Comparison of ENCODE assay signal across 2 mouse cellular contexts in genomic region chr17:33802221-33802620, GRCm38 (mm10).
A peak's percentile ranks its signal among the peaks of the same experiment; 100 is the strongest.
TF ChIP-seq lines count a peak whose summit lies in the region.

No protein-coding gene starts in this region.

TF ChIP-seq in CH12.LX, 34 proteins besides CTCF, POLR2A, EP300 and RAD21 (continued from another document):
- peak; percentile 58 for TF ChIP-seq SMC3 (IDR thresholded peaks at IDR 0.05; ENCODE audit: low read depth, low read length)
- no peak for TF ChIP-seq TCF12 (IDR thresholded peaks at IDR 0.05; ENCODE audit: low read depth, low read length)
- no peak for TF ChIP-seq ZMIZ1 (IDR thresholded peaks at IDR 0.05; ENCODE audit: low read depth, low read length)
- TF ChIP-seq MEF2A (IDR thresholded peaks at IDR 0.05; ENCODE audit: borderline replicate concordance, low read depth, low read length), result no peak
- TF ChIP-seq CHD2 (IDR thresholded peaks at IDR 0.05; ENCODE audit: low read length), result no peak
- 0 out of 2 replicates have a peak, but pooled peaks have one; percentile 8 for TF ChIP-seq BHLHE40 (IDR thresholded peaks at IDR 0.05; ENCODE audit: low read depth, low read length)
- TF ChIP-seq HCFC1 (IDR thresholded peaks at IDR 0.05; ENCODE audit: low read depth, low read length), result 0 out of 2 replicates have a peak, but pooled peaks have one; percentile 24
- TF ChIP-seq ZC3H11A (IDR thresholded peaks at IDR 0.05; ENCODE audit: low read depth, low read length), result 0 out of 2 replicates have a peak, but pooled peaks have one; percentile 12

TF ChIP-seq in MEL, 35 proteins besides CTCF, POLR2A, EP300 and RAD21 (continued from another document):
- no peak for TF ChIP-seq MYC (IDR thresholded peaks at IDR 0.05; ENCODE audit: low read depth, low read length)
